Mouse (Mus musculus): ENCODE measurements around the gene Acaca.
A peak's percentile ranks its signal among the peaks of the same experiment; 100 is the strongest.

Acaca gene

GRCm38 (mm10) chr11:84128943-84129798, at the start of gene Acaca, which contains the start of gene Tada2a:
Gene Acaca, plus strand, starts transcription at chr11:84129672.
Gene Tada2a, minus strand, starts transcription at chr11:84129600.
- DNase-seq (ENCODE audit: low spot score): peak; percentile 67

GRCm38 (mm10) chr11:84079887-84080286, 49.6 kb upstream of the Acaca start:
- DNase-seq (ENCODE audit: low spot score): no peak

GRCm38 (mm10) chr11:84080327-84080726, 49.1 kb upstream of the Acaca start:
- no peak for DNase-seq (ENCODE audit: low spot score)

- no peak for DNase-seq (ENCODE audit: low spot score)
These were observed 47.6 kb upstream of the Acaca start for GRCm38 (mm10) chr11:84081901-84082300.

- no peak for DNase-seq (ENCODE audit: low spot score)
These were observed 38.9 kb upstream of the Acaca start for GRCm38 (mm10) chr11:84090572-84090971.

- DNase-seq (ENCODE audit: low spot score): no peak
These were observed 34.4 kb upstream of the Acaca start for GRCm38 (mm10) chr11:84095084-84095483.

- DNase-seq (ENCODE audit: low spot score): no peak
These were observed 32.0 kb upstream of the Acaca start for GRCm38 (mm10) chr11:84097251-84097998.

- DNase-seq (ENCODE audit: low spot score): no peak
These were observed 28.3 kb upstream of the Acaca start for GRCm38 (mm10) chr11:84101182-84101581.

GRCm38 (mm10) chr11:84104036-84104435, 25.4 kb upstream of the Acaca start:
- DNase-seq (ENCODE audit: low spot score): no peak

- no peak for DNase-seq (ENCODE audit: low spot score)
These were observed 22.3 kb upstream of the Acaca start for GRCm38 (mm10) chr11:84107137-84107536.

GRCm38 (mm10) chr11:84113623-84114022, 15.8 kb upstream of the Acaca start:
- DNase-seq (ENCODE audit: low spot score): no peak

- DNase-seq (ENCODE audit: low spot score): no peak
These were observed 13.8 kb upstream of the Acaca start for GRCm38 (mm10) chr11:84115646-84116045.

GRCm38 (mm10) chr11:84116221-84116620, 13.3 kb upstream of the Acaca start:
- no peak for DNase-seq (ENCODE audit: low spot score)

GRCm38 (mm10) chr11:84117431-84117830, 12.0 kb upstream of the Acaca start:
- no peak for DNase-seq (ENCODE audit: low spot score)

GRCm38 (mm10) chr11:84121051-84121956, 8.2 kb upstream of the Acaca start:
- DNase-seq (ENCODE audit: low spot score): no peak

GRCm38 (mm10) chr11:84127977-84128376, 1.5 kb upstream of the Acaca start:
- no peak for DNase-seq (ENCODE audit: low spot score)

- DNase-seq (ENCODE audit: low spot score): no peak
These were observed 320 bp downstream of the Acaca start for GRCm38 (mm10) chr11:84129799-84130185.

GRCm38 (mm10) chr11:84134331-84134860, 4.9 kb downstream of the Acaca start:
- no peak for DNase-seq (ENCODE audit: low spot score)

GRCm38 (mm10) chr11:84136453-84136852, 7.0 kb downstream of the Acaca start:
- DNase-seq (ENCODE audit: low spot score): no peak

GRCm38 (mm10) chr11:84141752-84142151, 12.3 kb downstream of the Acaca start:
- no peak for DNase-seq (ENCODE audit: low spot score)

- no peak for DNase-seq (ENCODE audit: low spot score)
These were observed 15.8 kb downstream of the Acaca start for GRCm38 (mm10) chr11:84145201-84145798.

All from left cerebral cortex, adult 11 months (tissue).